Mouse (Mus musculus) gastrocnemius, postnatal 4 days (tissue): ENCODE measurements at regions not wholly inside any gene's neighbourhood (a gene's known extent, or its start where the extent isn't known, plus 50 kb on each side); places are given as distances from the start of the nearest gene placed in this dataset.

ENCODE experiments used
- DNase-seq, 2 experiments: peaks; one replicate each; pipeline ENCODE4 v3.0.0; 2021 to 2022; ENCODE audit warnings: low spot score in 2 of 2, mixed read lengths in 2 of 2

DNA sequence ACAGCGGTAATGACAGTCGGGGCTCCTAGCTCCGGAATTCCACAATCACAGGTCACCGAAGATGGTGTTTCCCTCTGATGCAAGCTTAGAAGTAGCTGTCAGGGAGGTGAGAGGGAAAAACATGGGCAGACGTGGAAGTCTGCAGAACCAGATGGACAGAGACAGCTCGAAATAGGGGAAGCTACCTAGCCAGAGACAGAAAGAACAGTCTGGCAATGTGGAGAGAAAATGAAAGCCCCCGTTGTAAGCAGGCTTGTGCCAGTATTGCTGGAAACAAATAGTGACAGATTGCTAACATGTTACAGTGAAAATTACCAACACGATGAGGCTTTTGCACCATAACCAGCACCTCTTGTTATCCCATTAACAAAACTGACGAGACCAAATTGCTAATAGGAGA, 173.0 kb upstream of the Zfp703 start:
- DNase-seq = no peak

- no peak for DNase-seq
These were observed 172.2 kb upstream of the Zfp703 start for GRCm38 (mm10) chr8:26804901-26805341.

- no peak for DNase-seq
These were observed 171.7 kb upstream of the Zfp703 start for GRCm38 (mm10) chr8:26805371-26805821.

GRCm38 (mm10) chr8:26808111-26808651, 168.9 kb upstream of the Zfp703 start:
- DNase-seq = no peak

GRCm38 (mm10) chr8:26808771-26809170, 168.4 kb upstream of the Zfp703 start:
- DNase-seq = no peak

DNA sequence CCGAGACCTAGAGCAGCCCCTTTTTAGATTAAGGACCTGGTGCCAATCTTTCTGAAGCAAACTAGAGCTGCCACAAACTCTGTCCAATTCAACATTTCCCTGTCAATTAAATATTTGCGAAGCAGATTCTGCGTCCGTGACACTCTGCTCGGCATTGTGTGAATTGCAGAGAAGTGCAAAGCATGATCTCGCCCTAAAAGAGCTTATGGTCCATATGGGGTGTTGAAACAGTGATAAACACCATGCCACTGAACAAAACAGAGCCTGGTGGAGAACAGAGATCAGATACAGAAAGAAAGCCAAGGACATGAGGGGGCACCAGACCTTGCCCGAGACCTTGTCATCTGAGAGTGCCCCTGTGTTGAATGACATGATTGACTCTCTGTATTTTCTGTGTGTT, 167.2 kb upstream of the Zfp703 start:
- DNase-seq = no peak

GRCm38 (mm10) chr8:26811533-26812236, 165.4 kb upstream of the Zfp703 start:
- peak in 1 of 2 experiments; percentile 38 for DNase-seq

DNA sequence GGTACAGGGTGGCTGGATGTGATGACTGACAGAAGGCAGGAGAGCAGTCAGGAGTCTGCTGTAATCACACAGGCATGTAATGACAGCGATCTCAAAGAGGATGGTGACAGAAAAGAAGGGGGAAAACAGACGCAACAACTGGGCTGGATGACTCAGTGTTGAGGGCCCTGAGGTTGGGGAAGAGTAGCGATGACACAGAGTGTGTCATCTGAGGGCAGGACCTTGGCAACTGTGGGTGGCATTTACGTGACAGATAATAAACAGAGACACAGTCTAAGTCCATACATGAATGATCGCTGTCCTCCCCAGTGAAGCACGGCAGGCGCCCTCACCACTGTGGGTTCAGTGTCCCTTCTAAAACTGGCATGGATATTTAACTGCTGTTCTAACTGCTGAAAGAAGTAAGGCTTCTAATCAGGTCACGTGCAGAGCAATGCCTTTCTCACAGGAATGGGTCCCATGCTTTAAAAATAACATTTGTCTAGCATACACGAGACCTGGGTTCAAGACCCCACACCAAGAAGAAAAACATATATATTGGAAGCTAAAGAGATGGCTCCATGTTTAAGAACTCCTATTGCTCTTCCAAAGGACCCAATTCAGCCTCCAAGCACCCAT, 163.8 kb upstream of the Zfp703 start:
- no peak for DNase-seq

DNA sequence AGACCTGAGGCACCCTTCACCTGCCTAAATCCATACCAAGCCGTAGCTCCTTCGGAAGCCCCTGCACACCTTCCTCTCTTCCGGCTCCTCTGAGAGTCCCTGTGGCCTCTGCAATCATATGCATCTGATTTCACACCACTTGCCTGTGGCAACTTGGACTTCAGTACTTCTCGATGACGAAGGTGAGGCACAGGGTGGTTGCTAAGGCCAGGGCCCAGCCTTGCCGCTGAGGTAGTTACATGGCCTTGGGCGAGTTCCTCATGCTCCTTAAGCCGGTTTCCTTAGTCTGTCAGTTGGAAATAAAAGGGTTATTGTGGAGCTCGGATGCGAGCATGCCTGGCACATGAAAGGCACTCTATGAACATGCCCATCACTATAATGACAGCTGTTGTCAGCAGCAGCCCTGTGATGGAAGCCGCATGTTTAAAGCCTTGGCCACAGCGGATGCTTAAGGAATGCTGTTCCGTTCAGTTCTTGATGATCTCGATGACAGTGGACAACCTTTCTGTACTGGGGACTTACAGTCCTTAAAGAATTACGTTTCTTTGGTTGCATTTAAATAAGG, 162.0 kb upstream of the Zfp703 start:
- DNase-seq = no peak

DNA sequence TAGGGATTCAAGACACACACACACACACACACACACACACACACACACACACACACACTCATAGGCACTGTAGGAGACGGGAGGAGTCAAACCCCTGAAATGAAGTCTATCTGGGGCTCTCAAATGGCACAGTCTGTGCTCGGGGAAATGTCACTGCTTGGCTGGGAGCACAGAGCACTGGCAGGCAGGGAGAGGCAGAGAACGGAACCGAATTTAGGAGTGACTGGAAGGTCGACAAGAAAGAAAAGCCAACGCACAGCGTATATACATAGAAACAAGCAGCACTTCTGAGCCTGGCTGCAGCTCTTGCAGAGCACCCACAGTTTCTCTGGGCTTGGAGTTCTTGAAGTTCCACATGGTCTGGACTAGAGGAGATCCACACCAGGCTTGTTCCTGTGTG, 160.1 kb upstream of the Zfp703 start:
- no peak for DNase-seq

- DNase-seq = no peak
These were observed 152.8 kb upstream of the Zfp703 start for GRCm38 (mm10) chr8:26824189-26824941.

DNA sequence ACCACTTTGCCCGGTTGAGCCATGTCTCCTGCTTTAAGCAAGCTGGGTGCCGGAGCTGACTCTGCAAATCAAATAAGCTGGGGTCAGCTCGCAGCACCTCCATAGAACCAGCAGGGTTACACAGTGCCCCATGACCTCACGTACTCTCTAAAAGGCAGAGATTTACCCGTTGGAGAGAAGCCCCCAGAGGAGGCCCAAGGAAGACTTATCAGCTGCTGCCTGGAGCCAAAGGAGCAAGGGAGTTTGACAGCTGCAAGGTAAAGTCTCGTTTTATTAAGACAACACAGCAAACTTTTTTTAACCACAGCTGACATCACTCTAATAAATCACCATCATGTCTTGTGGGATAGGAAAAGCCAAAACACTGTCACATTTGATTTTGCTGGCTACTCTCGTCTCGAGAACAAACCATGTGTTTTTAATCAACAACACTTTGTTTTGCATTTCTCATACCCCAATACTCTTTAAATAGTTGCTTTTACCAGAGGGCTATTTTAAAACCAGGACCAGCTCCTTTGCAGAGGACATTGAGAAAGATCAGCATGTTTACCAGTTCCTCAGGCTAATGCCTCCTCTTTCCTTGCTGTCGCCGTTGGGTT, 148.7 kb upstream of the Zfp703 start:
- DNase-seq = no peak

DNA sequence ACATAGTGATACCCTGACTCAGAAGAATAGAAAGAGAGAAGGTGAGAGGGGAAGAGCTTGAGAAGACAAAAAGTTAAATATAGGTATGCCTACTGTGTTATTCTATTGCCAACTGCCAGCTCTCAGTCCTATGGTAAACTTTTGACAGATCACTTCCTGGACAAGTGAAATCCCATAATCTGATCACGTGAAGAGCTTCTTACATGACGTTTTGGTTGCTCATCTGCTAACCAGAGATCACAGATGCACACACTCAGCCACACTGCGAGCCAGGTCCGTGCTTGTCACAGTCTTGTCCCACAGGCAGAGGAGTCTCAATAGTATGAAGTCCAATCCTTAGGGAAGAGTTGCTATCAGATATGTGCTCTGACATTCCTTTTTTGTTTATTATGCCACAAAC, 147.8 kb upstream of the Zfp703 start:
- no peak for DNase-seq

DNA sequence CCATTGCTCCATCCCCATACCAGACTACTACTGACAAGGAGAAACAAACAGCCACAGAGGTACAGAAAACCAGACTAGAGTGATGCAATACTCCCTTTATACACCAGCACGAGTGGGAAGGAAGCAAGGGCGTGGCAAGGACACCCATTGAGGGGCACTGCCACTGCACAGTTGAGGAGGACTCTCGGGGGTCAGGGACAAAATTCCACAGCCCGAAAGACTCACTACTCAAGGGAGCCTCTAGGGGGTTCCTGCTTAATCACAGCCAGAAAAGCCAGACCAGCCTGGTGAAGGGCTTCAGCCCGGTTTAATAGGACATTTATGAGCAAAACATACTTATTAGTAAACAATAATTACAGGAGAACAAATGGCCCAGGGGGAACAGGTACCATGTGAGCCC, 146.0 kb upstream of the Zfp703 start:
- no peak for DNase-seq

GRCm38 (mm10) chr8:26831790-26832189, 145.3 kb upstream of the Zfp703 start:
- no peak for DNase-seq

DNA sequence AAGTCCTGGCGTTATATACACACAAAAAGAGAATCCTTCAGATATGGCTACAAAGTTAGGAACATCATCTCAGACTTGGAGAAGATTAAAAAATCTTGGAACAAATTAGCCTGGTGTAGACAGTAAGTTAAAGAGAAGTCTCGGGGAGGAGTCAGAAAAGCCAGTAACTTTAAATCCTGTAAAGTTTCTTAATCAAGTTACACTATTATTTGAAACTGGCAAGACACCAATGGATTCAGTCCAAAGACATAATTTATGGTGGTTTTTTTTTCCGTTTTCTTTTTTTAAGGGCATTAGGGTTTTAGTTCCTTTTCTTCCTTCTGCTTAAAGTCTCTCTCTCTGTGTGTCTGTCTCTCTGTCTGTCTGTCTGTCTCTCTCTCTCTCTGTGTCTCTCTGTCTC, 144.6 kb upstream of the Zfp703 start:
- DNase-seq = no peak

DNA sequence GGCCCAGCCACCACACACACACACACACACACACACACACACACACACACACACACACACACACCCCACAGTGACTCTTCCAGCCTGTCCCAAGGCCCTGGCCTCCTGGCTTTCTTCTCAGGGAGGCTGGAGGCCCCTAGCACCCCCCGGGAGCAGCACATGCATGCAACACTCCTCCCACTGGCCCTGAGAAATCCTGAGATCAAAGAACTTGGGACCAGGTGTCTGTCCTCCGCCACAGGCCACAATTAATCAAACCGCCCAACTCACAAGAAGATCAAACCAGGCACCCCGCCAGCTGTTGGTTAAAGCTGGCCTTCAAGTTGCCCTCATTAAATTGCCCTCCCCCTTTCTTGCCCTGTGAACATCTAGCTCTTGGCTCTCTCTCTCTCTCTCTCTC, 143.8 kb upstream of the Zfp703 start:
- DNase-seq = no peak

DNA sequence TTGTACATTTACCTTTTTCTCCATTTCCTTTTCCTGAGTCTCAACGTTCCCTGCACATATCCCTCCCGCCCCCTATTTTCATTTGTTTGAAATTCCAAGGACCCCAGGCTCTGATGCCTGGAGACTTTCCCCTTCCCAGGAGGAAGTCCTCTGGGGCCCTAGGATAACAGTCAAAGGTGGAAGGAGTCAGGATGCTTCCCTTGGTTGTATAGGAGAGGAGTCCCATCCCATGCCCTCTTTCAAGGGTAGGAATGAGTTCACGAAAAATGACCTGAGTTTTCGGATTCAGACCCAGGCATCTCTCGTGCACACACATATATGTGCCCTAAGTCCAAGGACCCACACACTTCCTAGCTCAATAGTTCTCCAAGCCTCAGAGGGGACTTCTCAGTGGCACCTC, 143.3 kb upstream of the Zfp703 start:
- DNase-seq = no peak

- no peak for DNase-seq
These were observed 142.5 kb upstream of the Zfp703 start for GRCm38 (mm10) chr8:26834604-26835003.

- no peak for DNase-seq
These were observed 142.0 kb upstream of the Zfp703 start for GRCm38 (mm10) chr8:26835076-26835475.

DNA sequence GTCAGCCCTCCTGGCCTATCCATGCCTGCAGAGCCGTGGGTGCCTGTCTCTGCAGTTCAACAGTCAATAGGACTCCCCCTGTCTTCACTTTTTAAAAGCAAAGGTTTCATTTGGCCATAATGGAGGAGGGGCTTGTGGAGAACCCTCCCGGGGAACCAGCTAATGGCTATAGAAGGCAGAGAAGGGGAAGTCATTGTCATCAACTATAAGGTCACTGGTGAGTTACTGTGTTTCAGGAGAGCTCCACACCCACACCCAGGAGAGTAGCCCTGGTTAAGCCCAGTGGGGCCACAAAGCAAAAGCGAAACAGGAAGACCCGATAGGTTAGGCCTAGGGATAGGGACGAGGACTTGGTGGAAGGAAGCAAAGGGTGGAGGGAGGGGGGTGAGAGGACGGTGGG, 141.5 kb upstream of the Zfp703 start:
- DNase-seq = no peak
